Mouse (Mus musculus): Measurements from ENCODE around the gene Jam2. TPM values are rescaled to one million over a fixed set of nuclear protein-coding genes. Genes with fewer than 3 reads are reported as not detected.

Gene Jam2
- total RNA-seq (2022), result 10 to 100 TPM; 21.5 to 24.9 (median 24.1) TPM

GRCm38 (mm10) chr16:84774003-84774703, at the start of gene Jam2:
Jam2 (plus strand) TSS chr16:84774123.
- DNase-seq (ENCODE audit: low spot score in 2 of 2), result peak; percentile 22 to 24

- DNase-seq (ENCODE audit: low spot score in 2 of 2), result no peak
Observed at GRCm38 (mm10) chr16:84734806-84735165, 39.1 kb upstream of the Jam2 start.

DNA sequence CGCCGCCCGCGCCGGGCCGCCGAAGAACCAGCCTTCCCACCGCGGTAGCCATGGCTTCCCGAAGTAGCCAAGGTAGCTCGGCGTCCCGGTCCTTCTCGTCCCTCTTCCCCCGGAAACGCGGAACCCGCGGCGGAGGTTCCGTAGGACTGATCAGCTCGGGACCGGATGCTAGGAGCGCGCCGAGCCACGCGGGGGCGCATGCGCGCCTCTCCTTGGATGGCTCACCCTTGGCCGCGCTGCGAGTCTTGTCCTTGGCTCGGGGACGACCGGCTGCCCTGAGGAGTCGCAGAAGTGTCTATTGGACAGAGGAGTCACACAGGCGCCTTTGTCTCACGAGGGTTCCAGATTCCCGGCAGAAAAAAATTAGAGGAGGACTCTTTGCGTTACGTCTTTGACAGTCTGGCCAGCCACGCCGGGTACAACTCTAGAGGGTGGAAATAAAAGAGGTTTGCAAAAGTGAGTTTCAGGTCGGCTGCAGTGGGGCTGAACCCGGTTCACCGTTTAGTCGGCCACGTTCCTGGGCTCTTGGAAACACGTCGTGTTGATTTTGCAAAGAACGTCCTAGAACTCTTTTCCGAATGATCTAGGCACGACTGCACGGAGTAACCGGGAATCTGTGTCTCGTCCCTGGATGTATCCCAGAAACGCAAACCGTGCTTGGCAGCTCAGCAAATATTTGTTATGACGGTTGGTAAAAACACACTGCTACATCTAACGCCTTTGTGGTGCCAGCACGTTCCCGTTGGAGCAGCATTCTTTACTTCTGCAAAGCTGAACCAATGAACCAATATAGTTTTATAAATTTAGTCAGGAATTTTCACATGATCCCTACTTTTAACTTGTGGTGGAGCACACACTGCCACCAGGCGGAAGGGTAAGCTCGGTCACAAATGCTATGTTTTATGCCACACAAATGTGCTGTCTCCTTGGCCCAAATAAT, 38.5 kb upstream of the Jam2 start, which contains the start of gene Mrpl39:
TSS of gene Mrpl39 (minus strand) at position 577 of the 940 bp plus-strand sequence.
- DNase-seq (ENCODE audit: low spot score in 2 of 2), result peak; percentile 87 to 97

GRCm38 (mm10) chr16:84737358-84737757, 36.6 kb upstream of the Jam2 start:
- DNase-seq (ENCODE audit: low spot score in 2 of 2), result no peak

DNA sequence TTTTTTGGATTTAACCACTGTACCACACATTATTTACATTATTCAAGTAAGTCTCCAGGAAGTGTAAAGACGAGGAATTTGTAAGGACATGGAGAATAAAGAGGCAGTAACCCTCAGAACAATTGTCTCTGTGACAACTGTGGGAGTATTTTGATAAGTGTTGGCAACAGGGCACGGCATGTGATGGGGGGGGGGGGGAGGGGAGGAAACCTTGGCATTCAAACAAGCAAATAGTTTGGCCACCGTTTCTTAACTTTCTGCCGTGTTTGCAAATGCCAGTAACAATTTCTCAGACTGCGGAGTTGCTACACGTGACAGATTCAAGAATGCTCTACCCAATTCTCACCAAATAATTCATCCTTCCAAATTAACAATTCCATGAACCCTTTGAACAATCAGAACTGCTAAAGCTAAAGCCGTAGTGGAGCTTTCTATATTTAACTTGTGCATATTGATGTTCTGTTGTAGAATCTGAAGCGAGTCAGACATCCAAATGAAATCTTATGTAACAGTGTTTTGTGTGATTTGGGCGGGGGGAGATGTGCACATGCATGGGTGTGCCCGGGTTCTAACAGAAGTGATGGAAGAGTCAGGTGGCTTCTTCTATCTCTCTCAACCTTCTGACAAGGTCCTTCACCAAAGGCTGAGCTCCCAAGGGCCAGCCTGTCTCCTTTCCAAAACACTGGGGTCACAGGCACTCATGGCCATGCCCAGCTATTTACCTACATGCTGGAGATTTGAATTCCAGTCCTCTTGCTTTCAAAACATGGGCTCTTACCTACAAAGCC, 29.0 kb upstream of the Jam2 start:
- no peak for DNase-seq (ENCODE audit: low spot score in 2 of 2)

- DNase-seq (ENCODE audit: low spot score in 2 of 2), result no peak
Observed at GRCm38 (mm10) chr16:84745721-84746306, 28.1 kb upstream of the Jam2 start.

- DNase-seq (ENCODE audit: low spot score in 2 of 2), result no peak
Observed at GRCm38 (mm10) chr16:84767956-84768355, 6.0 kb upstream of the Jam2 start.

DNA sequence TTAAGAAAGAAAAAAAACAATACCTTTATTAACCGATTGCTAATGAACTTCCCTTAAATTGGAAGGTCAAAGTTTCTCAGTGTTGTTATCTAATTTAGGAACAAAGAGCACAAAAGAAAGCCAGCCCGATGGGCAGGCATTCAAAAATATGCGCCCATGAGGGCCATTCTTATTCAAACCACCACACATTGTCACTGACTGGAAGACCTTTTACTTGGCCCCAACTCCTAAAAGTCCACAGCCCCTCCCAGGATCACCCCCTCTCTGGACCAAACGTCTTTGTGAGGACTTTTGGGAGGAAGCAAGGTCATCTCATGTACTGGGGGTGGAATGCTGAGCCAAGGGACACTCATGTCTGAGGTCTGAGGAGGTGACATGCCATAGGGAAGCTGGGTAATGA, 4.7 kb upstream of the Jam2 start:
- DNase-seq (ENCODE audit: low spot score in 2 of 2), result no peak

DNA sequence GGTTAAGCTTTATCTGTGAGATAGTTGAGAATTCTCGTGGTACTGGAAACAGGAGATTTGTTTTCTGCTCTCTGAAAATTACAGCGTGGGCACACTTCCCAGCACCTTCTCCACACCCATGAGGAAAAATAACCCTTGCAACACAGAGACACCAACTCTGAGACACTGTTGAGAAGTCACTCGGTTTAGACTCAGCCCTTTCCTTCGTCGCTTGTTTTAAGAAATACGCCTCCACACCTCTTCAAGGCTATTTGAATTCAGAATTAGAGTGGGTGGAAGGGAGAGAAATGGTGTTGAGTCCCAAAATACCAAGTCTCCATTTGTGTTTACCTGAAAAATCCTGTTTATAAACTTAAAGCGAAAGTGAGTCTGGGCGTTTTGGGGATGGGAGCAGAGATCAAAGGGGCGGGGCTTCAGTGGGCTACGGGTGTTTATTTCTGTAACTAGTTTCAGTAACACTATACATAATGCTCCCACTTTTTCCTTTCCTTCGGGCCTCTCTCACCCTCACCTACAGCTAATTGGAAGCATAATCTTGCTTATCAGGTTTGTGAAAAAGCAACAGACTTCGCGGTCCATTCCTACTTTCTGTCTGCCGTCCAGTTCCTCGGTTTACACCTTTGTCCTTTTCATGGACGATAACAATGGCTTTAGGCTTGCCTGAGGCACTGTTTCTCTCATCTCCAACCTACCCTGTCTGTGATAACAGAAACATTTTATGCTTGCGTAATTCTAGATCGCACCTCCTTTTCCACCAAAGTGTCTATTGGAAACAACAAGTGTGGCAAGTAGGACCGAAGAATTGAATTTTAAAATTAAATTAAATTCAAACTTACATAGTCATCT, 4.1 kb upstream of the Jam2 start:
- no peak for DNase-seq (ENCODE audit: low spot score in 2 of 2)

DNA sequence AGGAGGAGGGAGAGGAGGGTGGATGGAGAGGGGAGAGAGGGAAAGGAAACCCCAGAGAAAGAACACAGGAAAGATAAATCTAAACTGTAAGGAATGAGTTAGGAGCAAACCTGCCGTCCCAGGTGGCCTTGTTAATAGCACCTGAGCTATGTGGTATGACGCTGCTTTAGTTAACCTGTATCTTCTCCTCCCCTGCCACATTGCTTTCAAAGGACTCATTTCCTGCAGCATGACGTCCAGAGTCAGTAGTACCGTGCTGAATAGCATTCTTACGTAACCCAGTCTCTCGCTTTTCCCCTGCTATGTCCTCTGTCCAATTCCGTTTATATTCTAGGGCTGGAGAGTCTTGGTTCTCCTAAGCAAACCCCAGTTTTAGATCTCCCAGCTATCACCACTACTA, 3.0 kb upstream of the Jam2 start:
- no peak for DNase-seq (ENCODE audit: low spot score in 2 of 2)

GRCm38 (mm10) chr16:84771461-84771860, 2.5 kb upstream of the Jam2 start:
- no peak for DNase-seq (ENCODE audit: low spot score in 2 of 2)

GRCm38 (mm10) chr16:84772496-84773267, 1.2 kb upstream of the Jam2 start:
- no peak for DNase-seq (ENCODE audit: low spot score in 2 of 2)

- DNase-seq (ENCODE audit: low spot score in 2 of 2), result no peak
Observed at GRCm38 (mm10) chr16:84773268-84773861, 558 bp upstream of the Jam2 start.

DNA sequence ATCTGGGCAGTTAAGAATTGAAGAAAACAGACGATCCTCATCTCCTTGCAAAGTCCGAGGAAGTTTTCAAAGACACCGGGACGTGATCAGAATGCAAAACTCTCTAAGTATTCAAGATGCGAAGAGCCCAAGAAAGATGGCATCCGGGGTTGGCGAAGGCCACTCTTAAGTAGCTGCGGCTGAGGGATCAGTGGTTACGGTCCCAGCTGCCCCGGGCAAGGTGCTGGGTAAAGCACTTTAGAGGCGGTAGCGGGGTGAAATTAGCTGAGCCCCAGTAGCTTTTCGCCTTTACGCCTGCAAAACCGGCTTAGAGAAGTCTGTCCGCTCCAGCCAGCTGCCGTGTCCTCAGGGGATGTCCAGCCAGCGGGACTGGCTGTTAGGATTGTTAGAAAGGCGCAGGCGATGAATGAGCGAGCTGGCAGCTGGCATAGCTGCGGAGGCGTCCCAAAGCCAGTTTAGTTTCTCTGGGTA, 873 bp downstream of the Jam2 start:
- peak; percentile 47 to 66 for DNase-seq (ENCODE audit: low spot score in 2 of 2)

- DNase-seq (ENCODE audit: low spot score in 2 of 2), result no peak
Observed at GRCm38 (mm10) chr16:84775356-84775755, 1.4 kb downstream of the Jam2 start.

- DNase-seq (ENCODE audit: low spot score in 2 of 2), result no peak
Observed at GRCm38 (mm10) chr16:84776089-84776784, 2.3 kb downstream of the Jam2 start.

- DNase-seq (ENCODE audit: low spot score in 2 of 2), result no peak
Observed at GRCm38 (mm10) chr16:84778431-84778830, 4.5 kb downstream of the Jam2 start.

GRCm38 (mm10) chr16:84778861-84779630, 5.1 kb downstream of the Jam2 start:
- no peak for DNase-seq (ENCODE audit: low spot score in 2 of 2)
